Mouse (Mus musculus) heart, postnatal 36 days (tissue): ENCODE measurements around the gene St6galnac3. TPM values are rescaled to one million over a fixed set of nuclear protein-coding genes. Genes with fewer than 3 reads are reported as not detected.

Experiments used
- DNase-seq, 2 experiments: peaks; one replicate each; pipeline ENCODE4 v3.0.0; 2021 to 2022
- intact Hi-C: fragments of 180-260 bp; cut with DNase I; formaldehyde crosslinking; loops from one replicate; pipeline ENCODE4 v1.15.1; 2025
- total RNA-seq, 2 experiments: library from RNA; stranded (reverse); gene quantifications; 2 replicates each; pipeline ENCODE4 v1.2.3; 2021

Gene St6galnac3
- total RNA-seq, 2 experiments from 2014 or later = 4.1 to 6.6 TPM

GRCm38 (mm10) chr3:153482098-153482497 is 242.9 kb downstream of the St6galnac3 start:
- intact Hi-C loops = no loop called here
- no peak for DNase-seq

DNA sequence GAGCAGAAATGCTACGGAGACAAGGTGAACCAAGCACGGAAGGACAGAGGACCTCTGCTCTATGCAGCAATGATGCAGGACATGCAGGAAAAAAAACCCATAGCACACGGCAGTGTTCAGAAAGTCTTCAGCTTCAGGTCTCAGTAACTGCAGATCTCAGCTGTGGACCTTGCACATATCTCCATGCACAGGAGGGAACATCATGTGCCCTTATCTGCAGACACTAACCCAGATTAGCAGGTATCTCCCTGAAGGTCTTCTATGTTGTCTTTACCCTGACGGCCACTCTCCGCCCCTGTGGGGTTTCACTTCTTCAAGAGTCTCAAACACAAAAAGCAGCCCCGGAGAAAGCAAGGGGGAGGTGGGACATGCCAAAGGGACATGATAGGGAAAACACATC is 244.0 kb downstream of the St6galnac3 start:
- no peak for DNase-seq
- intact Hi-C loops = no loop called here

GRCm38 (mm10) chr3:153480636-153481006 is 244.4 kb downstream of the St6galnac3 start:
- DNase-seq = no peak
- intact Hi-C loops = no loop called here

GRCm38 (mm10) chr3:153480005-153480635 is 244.9 kb downstream of the St6galnac3 start:
- intact Hi-C loops = no loop called here
- DNase-seq = no peak

GRCm38 (mm10) chr3:153475919-153476318 is 249.1 kb downstream of the St6galnac3 start:
- DNase-seq = no peak
- intact Hi-C loops = no loop called here

- intact Hi-C loops = no loop called here
- DNase-seq = no peak
These were observed 249.5 kb downstream of the St6galnac3 start for GRCm38 (mm10) chr3:153475461-153475860.

- intact Hi-C loops = no loop called here
These were observed 252.1 kb downstream of the St6galnac3 start for GRCm38 (mm10) chr3:153472583-153473471.

DNA sequence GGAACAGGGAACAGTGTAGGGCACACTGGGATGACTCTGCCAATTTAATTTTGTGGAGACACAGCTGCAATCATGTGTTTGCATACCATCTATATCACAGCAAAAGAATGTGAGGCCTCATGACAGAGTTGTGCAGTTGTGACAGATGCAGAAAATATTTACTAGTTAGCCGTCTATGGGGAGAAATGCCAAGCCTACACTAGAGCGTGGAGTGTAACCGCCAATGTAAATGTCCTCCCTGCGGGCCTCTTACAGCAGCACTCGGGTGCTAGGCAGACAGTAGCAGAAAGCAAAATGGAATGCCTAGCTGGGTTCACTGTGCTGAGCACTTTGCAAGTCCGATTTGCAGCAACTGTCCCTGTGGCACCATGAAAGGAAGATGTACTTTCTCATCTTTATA is 261.1 kb downstream of the St6galnac3 start:
- intact Hi-C loops = no loop called here
- DNase-seq = no peak

More at GRCm38 (mm10) chr3:153472583-153473471, 252.1 kb downstream of the St6galnac3 start:
- DNase-seq = no peak

GRCm38 (mm10) chr3:153460173-153460572 is 264.8 kb downstream of the St6galnac3 start:
- intact Hi-C loops = no loop called here

DNA sequence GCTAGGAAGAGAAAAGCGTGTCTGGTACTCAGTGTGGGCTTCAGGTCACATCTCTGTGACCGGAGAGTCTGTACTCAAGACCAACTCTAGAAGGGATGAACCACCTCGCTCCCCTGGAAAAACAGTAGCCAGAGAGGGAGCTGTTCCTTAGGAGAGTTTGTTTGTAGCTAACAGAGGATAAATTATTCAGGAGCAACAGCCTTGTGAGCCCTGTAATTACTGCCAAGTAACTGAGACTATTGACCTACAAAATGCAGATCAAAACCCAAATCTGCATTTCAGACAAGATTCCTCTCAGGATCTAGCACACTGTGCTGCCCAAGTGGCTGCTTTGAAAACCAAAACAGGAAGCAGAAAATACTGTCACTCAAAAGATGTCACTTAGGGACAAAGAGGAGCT is 266.4 kb downstream of the St6galnac3 start:
- intact Hi-C loops = no loop called here
- DNase-seq = no peak

More at GRCm38 (mm10) chr3:153460173-153460572, 264.8 kb downstream of the St6galnac3 start:
- DNase-seq = no peak

- no peak for DNase-seq
- intact Hi-C loops = no loop called here
These were observed 267.3 kb downstream of the St6galnac3 start for GRCm38 (mm10) chr3:153457701-153458100.

DNA sequence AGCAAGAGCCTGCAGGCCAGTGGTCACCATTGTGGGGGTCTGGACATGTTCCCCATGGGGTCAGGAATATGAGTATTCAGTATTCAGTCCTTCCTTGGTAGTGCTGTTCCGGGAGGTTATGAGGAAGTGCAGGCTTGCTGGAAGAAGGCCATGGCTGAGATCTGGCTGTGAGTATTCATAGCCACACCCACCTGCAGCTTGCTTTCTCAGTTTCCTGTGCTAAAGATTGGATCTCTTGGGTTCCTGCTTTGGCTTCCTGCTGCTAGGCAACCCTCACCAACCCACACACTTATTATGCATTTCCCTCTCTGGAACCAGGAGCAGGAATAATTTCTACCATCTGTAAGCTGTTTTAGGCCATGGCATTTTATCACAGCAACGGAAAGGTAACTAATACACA is 267.8 kb downstream of the St6galnac3 start:
- intact Hi-C loops = no loop called here
- DNase-seq = no peak

- intact Hi-C loops = no loop called here
These were observed 268.7 kb downstream of the St6galnac3 start for GRCm38 (mm10) chr3:153456227-153456626.

GRCm38 (mm10) chr3:153453127-153454049 is 271.6 kb downstream of the St6galnac3 start:
- intact Hi-C loops = no loop called here
- no peak for DNase-seq

More at GRCm38 (mm10) chr3:153456227-153456626, 268.7 kb downstream of the St6galnac3 start:
- no peak for DNase-seq

DNA sequence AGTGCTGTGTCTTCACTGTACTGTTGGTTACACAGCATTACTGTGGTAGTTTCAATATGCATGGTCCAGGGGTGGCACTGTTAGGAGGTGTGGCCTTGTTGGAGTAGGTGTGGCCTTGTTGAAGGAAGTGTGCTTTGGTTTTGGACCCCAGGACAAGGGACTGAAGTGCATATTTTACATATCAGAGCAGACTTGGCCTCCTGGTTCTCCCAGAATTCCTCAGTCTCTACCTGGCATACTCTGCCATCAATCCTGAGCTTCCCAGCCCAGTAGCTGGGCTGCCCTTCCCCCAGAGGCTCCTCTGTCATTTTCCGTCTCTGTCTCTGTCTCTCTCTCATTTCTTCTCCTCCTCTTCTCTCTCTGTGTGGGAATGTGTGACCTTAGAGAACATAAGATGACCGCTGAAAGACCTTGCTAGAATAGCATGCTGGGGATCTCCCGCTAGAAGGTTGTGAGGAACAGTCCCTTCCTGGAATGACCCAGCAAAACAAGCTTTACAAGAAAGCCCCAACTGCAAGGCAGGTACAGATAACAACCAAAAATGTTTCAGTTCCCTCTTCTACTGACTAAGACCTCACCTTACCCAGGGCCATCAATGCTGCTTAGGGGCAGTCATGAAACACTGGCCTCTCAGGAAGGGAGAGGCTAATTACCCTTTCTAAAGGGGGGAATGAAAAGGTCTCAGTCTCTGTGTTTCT is 272.5 kb downstream of the St6galnac3 start:
- DNase-seq = no peak
- intact Hi-C loops = no loop called here

GRCm38 (mm10) chr3:153441329-153441728 is 283.6 kb downstream of the St6galnac3 start:
- intact Hi-C loops = no loop called here

GRCm38 (mm10) chr3:153436076-153437021 is 288.6 kb downstream of the St6galnac3 start:
- intact Hi-C loops = no loop called here
- DNase-seq = no peak

More at GRCm38 (mm10) chr3:153441329-153441728, 283.6 kb downstream of the St6galnac3 start:
- DNase-seq = no peak

DNA sequence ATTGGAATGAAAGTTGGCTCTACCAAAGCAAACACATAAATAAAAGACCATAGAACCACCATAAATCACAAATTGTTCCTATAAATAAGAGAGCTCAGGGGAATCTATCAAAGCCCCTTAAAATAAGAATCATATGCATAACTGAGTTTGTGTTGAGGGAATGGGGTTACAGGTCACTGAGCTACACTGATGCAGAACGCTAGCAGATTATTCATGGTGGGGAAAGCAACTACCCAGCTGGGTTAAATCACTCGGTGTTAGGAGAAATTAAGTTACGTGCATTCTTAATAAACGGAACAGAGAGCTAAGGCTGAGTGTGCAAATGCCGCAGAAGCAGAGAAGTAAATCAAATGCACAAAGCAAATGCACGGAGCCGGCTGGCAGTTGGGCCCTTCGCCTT is 292.0 kb downstream of the St6galnac3 start:
- DNase-seq = no peak
- intact Hi-C loops = no loop called here
